Mouse (Mus musculus) intestine, embryonic 16.5 days (tissue): Measurements from ENCODE around the gene Art4. TPM values are rescaled to one million over a fixed set of nuclear protein-coding genes. Genes with fewer than 3 reads are reported as not detected.

Experiments used
- ATAC-seq: fragments of 200-750 bp; cut with Nextera tagmentation; 2 replicates; pipeline ENCODE4 v1.8.0; 2017; ENCODE audit warnings: moderate TSS enrichment, moderate library complexity
- H3K27ac ChIP-seq: fragments of 300-500 bp; sonication (generic); 2 replicates; pipeline ENCODE4 v1.5.1; 2014; ENCODE audit warnings: mild to moderate bottlenecking, low read length
- H3K27me3 ChIP-seq: fragments of 300-500 bp; sonication (generic); replicated peaks from 2 replicates; pipeline ENCODE4 v1.6.1; 2014; ENCODE audit warnings: low read length, control low read depth, mixed read lengths; ENCODE audit not compliant: control insufficient read depth, insufficient read depth
- H3K36me3 ChIP-seq: fragments of 300-500 bp; sonication (generic); 2 replicates; pipeline ENCODE4 v1.6.1; 2014; ENCODE audit warnings: low read length, control low read depth; ENCODE audit not compliant: control insufficient read depth, insufficient read depth
- H3K4me1 ChIP-seq: fragments of 300-500 bp; sonication (generic); 2 replicates; pipeline ENCODE4 v1.6.1; 2014; ENCODE audit warnings: low read length, control low read depth, mixed read lengths; ENCODE audit not compliant: control insufficient read depth, insufficient read depth
- H3K4me2 ChIP-seq: fragments of 300-500 bp; sonication (generic); 2 replicates; pipeline ENCODE4 v1.6.1; 2014; ENCODE audit warnings: low read depth, low read length, control low read depth
- H3K4me3 ChIP-seq: fragments of 300-500 bp; sonication (generic); 2 replicates; pipeline ENCODE4 v1.5.1; 2014; ENCODE audit warnings: mild to moderate bottlenecking, low read length
- H3K9ac ChIP-seq: fragments of 300-500 bp; sonication (generic); 2 replicates; pipeline ENCODE4 v1.6.1; 2014; ENCODE audit warnings: low read depth, low read length
- H3K9me3 ChIP-seq: fragments of 300-500 bp; sonication (generic); 2 replicates; pipeline ENCODE4 v1.6.1; 2016; ENCODE audit warnings: low read length, control low read depth; ENCODE audit not compliant: control insufficient read depth
- WGBS: fragments of 180-500 bp; shearing (Covaris S2); extraction: QIAGEN DNeasy Blood & Tissue Kit; methylation state at CpG from one replicate; pipeline ENCODE4 v1.1.7; 2014; 5-methylcytosine and 5-hydroxymethylcytosine counted together
- polyA plus RNA-seq: library from polyadenylated mRNA; unstranded; fragments of >200 nt; fragmentation: Nextera tagmentation; extraction: Ambion mirVana; gene quantifications from 2 replicates; pipeline ENCODE4 v1.2.1, GENCODE M21; 2015

Gene Art4
- polyA plus RNA-seq, 1 experiment from 2014 or later, result 3.1 TPM

GRCm38 (mm10) chr6:136856071-136856636 is 1.4 kb downstream of the Art4 start:
- Histone ChIP-seq H3K4me3 (peak overlapping the region; percentile 13; the same call in 1 of the 2 replicates), H3K9ac (peak overlapping the region; percentile 53), H3K4me2 (peak overlapping the region; percentile 14), H3K36me3 (no peaks in the 10 kb centered on the region), H3K27me3 (no peaks in the 10 kb centered on the region), H3K27ac (peak overlapping the region; percentile 50), H3K4me1 (peaks cover 21% of the 10 kb centered on the region), H3K9me3 (no peaks in the 10 kb centered on the region)
- 42% methylated on average over 14 of the region's 14 CpGs for WGBS
- peak; percentile 41; the same call in 1 of the 2 replicates for ATAC-seq

GRCm38 (mm10) chr6:136855183-136855582 is 2.4 kb downstream of the Art4 start:
- Histone ChIP-seq H3K27me3 (no peaks in the 10 kb centered on the region), H3K27ac (no peak overlapping the region)
- 71% methylated on average over 2 of the region's 2 CpGs for WGBS

GRCm38 (mm10) chr6:136854361-136854781 is 3.2 kb downstream of the Art4 start:
- H3K27ac ChIP-seq, result no peak overlapping the region
- H3K9me3 ChIP-seq, result no peaks in the 10 kb centered on the region
- no peaks in the 10 kb centered on the region for H3K27me3 ChIP-seq
- peaks cover 21% of the 10 kb centered on the region for H3K4me1 ChIP-seq
- 82% methylated on average over 11 of the region's 11 CpGs for WGBS
- H3K4me3 ChIP-seq, result no peak overlapping the region
- ATAC-seq, result no peak
- H3K4me2 ChIP-seq, result no peak overlapping the region
- no peaks in the 10 kb centered on the region for H3K36me3 ChIP-seq
- no peak overlapping the region for H3K9ac ChIP-seq

More at GRCm38 (mm10) chr6:136855183-136855582, 2.4 kb downstream of the Art4 start:
- H3K4me2 ChIP-seq, result no peak overlapping the region
- no peak for ATAC-seq
- no peaks in the 10 kb centered on the region for H3K9me3 ChIP-seq
- H3K9ac ChIP-seq, result no peak overlapping the region
- H3K4me1 ChIP-seq, result peaks cover 21% of the 10 kb centered on the region
- H3K4me3 ChIP-seq, result no peak overlapping the region
- no peaks in the 10 kb centered on the region for H3K36me3 ChIP-seq

- Histone ChIP-seq H3K9me3 (no peaks in the 10 kb centered on the region), H3K36me3 (no peaks in the 10 kb centered on the region), H3K9ac (no peak overlapping the region), H3K27ac (no peak overlapping the region), H3K27me3 (no peaks in the 10 kb centered on the region), H3K4me1 (peaks cover 18% of the 10 kb centered on the region), H3K4me3 (no peak overlapping the region), H3K4me2 (no peak overlapping the region)
- WGBS, result 52% methylated on average over 3 of the region's 3 CpGs
- no peak for ATAC-seq
Measured at GRCm38 (mm10) chr6:136852762-136853161, 4.8 kb downstream of the Art4 start.

- WGBS, result 81% methylated on average over 4 of the region's 4 CpGs
- Histone ChIP-seq H3K27me3 (no peaks in the 10 kb centered on the region), H3K4me3 (no peak overlapping the region), H3K9ac (no peak overlapping the region), H3K9me3 (no peaks in the 10 kb centered on the region), H3K4me2 (no peak overlapping the region), H3K36me3 (no peaks in the 10 kb centered on the region), H3K4me1 (peaks cover 14% of the 10 kb centered on the region), H3K27ac (no peak overlapping the region)
- ATAC-seq, result no peak
Measured at GRCm38 (mm10) chr6:136852348-136852747, 5.2 kb downstream of the Art4 start.

- no peaks in the 10 kb centered on the region for H3K36me3 ChIP-seq
- ATAC-seq, result no peak
- no peaks in the 10 kb centered on the region for H3K27me3 ChIP-seq
- WGBS, result 75% methylated on average over 6 of the region's 6 CpGs
- H3K9me3 ChIP-seq, result no peaks in the 10 kb centered on the region
- no peak overlapping the region for H3K4me2 ChIP-seq
- H3K27ac ChIP-seq, result no peak overlapping the region
- no peak overlapping the region for H3K9ac ChIP-seq
- no peak overlapping the region for H3K4me3 ChIP-seq
- 0 out of 2 replicates have a peak, but pooled peaks cover 3% of the 10 kb centered on the region for H3K4me1 ChIP-seq
Measured at GRCm38 (mm10) chr6:136850267-136850666, 7.3 kb downstream of the Art4 start.

GRCm38 (mm10) chr6:136848971-136849370 is 8.6 kb downstream of the Art4 start:
- H3K4me2 ChIP-seq, result no peak overlapping the region
- no peak overlapping the region for H3K9ac ChIP-seq
- H3K9me3 ChIP-seq, result no peaks in the 10 kb centered on the region
- ATAC-seq, result no peak
- no peak overlapping the region for H3K27ac ChIP-seq
- 85% methylated on average over 5 of the region's 5 CpGs for WGBS
- 0 out of 2 replicates have a peak, but pooled peaks cover 3% of the 10 kb centered on the region for H3K4me1 ChIP-seq
- H3K27me3 ChIP-seq, result no peaks in the 10 kb centered on the region
- no peaks in the 10 kb centered on the region for H3K36me3 ChIP-seq
- no peak overlapping the region for H3K4me3 ChIP-seq

- 84% methylated on average over 8 of the region's 8 CpGs for WGBS
- Histone ChIP-seq H3K27ac (no peak overlapping the region), H3K27me3 (no peaks in the 10 kb centered on the region)
Measured at GRCm38 (mm10) chr6:136848399-136848798, 9.1 kb downstream of the Art4 start.

GRCm38 (mm10) chr6:136847790-136848189 is 9.7 kb downstream of the Art4 start:
- Histone ChIP-seq H3K36me3 (no peaks in the 10 kb centered on the region), H3K9me3 (no peaks in the 10 kb centered on the region), H3K9ac (no peak overlapping the region), H3K27me3 (no peaks in the 10 kb centered on the region), H3K27ac (no peak overlapping the region), H3K4me3 (no peak overlapping the region), H3K4me1 (0 out of 2 replicates have a peak, but pooled peaks cover 3% of the 10 kb centered on the region), H3K4me2 (no peak overlapping the region)
- ATAC-seq, result peak; percentile 31; the same call in 1 of the 2 replicates
- WGBS, result 8% methylated on average over 2 of the region's 2 CpGs

More at GRCm38 (mm10) chr6:136848399-136848798, 9.1 kb downstream of the Art4 start:
- Histone ChIP-seq H3K9ac (no peak overlapping the region), H3K4me2 (no peak overlapping the region), H3K9me3 (no peaks in the 10 kb centered on the region), H3K4me1 (0 out of 2 replicates have a peak, but pooled peaks cover 3% of the 10 kb centered on the region), H3K4me3 (no peak overlapping the region), H3K36me3 (no peaks in the 10 kb centered on the region)
- no peak for ATAC-seq

- no peak overlapping the region for H3K4me3 ChIP-seq
- H3K4me2 ChIP-seq, result no peak overlapping the region
- no peak for ATAC-seq
- no peaks in the 10 kb centered on the region for H3K4me1 ChIP-seq
- H3K36me3 ChIP-seq, result no peaks in the 10 kb centered on the region
- no peaks in the 10 kb centered on the region for H3K9me3 ChIP-seq
- H3K9ac ChIP-seq, result no peak overlapping the region
- H3K27me3 ChIP-seq, result no peaks in the 10 kb centered on the region
- 89% methylated on average over 3 of the region's 3 CpGs for WGBS
- no peak overlapping the region for H3K27ac ChIP-seq
Measured at GRCm38 (mm10) chr6:136847267-136847666, 10.3 kb downstream of the Art4 start.
